Mouse (Mus musculus) heart, adult 18-20 months (tissue): ENCODE measurements around the gene Bcar3. TPM values are rescaled to one million over a fixed set of nuclear protein-coding genes. Genes with fewer than 3 reads are reported as not detected.
A peak's percentile ranks its signal among the peaks of the same experiment; 100 is the strongest.

Experiments used
- DNase-seq, 2 experiments: peaks; one replicate each; pipeline ENCODE4 v3.0.0; 2021 to 2022; ENCODE audit warnings: mixed read lengths in 1 of 2
- total RNA-seq, 2 experiments: library from RNA; stranded (reverse); gene quantifications; 2 replicates each; pipeline ENCODE4 v1.2.3; 2021

Bcar3 gene
- total RNA-seq, 2 experiments from 2014 or later = 7.0 to 9.5 TPM

DNA sequence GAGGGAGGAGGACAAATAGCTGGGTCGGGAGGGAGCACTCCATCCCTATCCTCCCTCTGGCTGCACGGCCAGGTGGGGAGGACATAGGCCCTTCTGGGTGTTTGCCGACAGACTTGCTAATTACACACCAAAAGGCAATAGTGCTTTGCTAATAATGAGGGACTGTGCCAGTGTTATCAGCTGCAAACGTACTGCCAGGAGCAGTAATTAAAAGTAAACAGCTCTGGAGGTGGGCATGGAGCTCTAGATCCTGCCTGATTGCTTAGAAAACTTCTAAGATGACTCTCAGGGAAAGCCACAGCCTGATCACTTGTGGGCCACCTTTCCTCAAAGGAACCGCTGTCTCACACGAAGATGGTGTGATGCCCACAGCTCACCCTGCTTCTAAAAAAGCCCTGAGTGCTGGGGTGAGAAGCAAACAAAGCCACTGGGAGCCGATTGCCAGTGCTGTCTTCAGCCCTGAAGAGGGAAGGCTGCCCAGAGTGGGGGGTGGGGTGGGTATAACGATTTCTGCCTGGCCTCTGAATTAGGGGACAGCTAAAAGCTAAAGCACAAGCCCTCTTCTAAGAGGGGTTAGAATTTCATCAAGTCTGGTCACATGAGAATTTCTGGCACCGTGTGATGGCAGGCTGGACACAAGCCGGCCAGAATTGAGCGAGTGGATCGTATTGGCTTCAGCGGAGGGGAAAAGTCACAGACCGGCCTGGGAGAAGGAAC, 189.3 kb downstream of the Bcar3 start:
- DNase-seq = peak; percentile 48 to 50

DNA sequence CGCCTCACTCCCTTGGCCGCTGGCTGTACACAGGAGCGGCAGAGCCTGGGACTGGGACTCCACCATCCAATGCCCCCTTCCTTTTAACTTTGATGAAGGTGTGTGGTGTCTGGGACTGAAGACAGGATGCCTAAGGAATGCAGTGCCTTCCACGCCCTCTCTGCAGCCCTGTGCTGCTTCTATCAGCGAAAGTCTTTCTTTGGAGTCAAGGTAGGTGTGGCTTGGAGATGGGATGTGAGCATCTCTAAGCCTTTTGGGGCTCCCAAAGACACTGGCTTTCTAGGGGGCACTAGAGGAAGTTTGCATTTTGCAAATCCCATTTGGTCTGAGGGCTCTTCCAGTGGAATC, 189.8 kb downstream of the Bcar3 start:
- DNase-seq = no peak

- no peak for DNase-seq
These were observed 190.4 kb downstream of the Bcar3 start for GRCm38 (mm10) chr3:122484301-122484700.

GRCm38 (mm10) chr3:122485699-122486098, 191.8 kb downstream of the Bcar3 start:
- no peak for DNase-seq

DNA sequence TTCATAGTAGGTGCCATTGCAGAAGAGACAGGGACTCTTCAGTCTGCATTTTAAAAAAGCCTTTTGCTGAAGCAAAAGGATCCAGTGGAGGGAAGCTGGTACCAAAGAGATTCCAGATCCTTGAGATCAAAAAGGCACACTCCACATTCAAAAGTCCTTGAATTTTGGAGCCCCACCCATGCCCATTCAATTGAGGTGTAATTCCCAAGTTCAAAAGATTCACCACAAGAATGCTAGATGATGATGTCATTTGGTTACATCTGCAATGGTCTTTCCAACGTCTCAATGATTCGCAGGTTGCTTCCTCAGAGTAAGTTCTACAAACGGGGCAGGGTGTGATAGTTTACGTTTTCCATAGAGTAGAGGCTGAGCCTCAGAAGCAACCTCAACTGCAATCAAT, 192.3 kb downstream of the Bcar3 start:
- no peak for DNase-seq

GRCm38 (mm10) chr3:122488051-122488754, 194.3 kb downstream of the Bcar3 start:
- no peak for DNase-seq

- DNase-seq = no peak
These were observed 196.6 kb downstream of the Bcar3 start for GRCm38 (mm10) chr3:122490574-122490973.

- DNase-seq = no peak
These were observed 198.1 kb downstream of the Bcar3 start for GRCm38 (mm10) chr3:122492006-122492405.

- no peak for DNase-seq
These were observed 199.1 kb downstream of the Bcar3 start for GRCm38 (mm10) chr3:122492872-122493615.

DNA sequence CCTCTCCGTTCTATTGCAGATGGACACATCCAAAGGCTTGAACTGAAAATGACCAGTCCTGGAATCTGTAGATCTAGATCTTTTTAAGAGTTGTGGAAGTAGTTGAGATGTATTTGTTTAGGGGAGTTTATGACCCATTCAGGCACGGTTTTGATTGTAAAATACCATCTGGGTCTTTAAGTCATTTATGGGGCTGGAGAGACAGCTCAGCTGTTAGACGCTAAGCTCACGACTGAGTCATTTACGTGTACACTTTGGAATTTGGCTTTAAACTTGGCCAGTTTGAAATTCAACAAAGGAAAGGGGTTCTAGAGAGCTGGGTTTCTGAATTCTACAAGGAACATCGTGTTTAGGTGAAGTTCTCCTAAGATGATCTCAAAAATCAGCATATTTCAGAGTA, 200.8 kb downstream of the Bcar3 start:
- no peak for DNase-seq

DNA sequence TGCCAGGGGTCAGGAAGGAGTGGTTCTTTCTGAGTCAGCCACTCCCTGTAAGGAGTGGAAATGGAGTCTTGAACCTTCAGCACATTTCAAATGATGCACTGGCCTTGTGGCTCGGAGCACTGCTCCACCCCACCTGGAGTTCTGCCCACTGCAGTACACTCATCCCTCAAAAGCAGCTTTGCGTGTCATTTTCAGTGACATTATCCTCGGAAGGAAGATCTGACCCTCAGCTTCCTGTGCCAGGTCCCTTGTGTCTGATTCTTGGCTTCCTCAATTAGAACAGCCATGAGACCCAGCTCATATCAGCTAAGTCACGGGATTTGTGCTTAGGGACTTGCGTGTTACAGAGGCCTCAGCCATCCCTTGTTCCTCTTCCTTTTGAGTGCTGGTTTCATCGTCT, 203.9 kb downstream of the Bcar3 start:
- DNase-seq = peak; percentile 34 to 67

GRCm38 (mm10) chr3:122498528-122498927, 204.6 kb downstream of the Bcar3 start:
- no peak for DNase-seq

GRCm38 (mm10) chr3:122499647-122500046, 205.7 kb downstream of the Bcar3 start:
- no peak for DNase-seq

DNA sequence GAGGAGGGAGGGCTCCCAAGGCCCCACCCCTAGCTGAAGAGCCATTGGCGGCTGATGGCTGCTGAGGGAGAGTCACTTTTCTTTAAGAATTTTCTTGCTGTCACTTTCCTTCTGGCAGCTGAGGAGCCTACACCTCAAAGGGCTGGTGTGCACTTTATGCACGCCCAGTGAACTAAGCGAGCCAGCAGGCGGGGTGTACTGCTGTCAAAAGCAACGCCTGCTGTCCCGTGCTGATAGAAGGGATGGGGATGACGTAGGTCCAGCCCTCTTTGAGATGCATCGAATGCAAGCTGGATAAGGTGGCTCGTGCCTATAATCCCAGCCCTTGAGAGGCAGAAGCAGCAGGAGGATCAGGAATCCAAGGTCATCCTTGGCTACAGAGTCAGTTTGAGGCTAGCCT, 207.0 kb downstream of the Bcar3 start:
- DNase-seq = no peak

DNA sequence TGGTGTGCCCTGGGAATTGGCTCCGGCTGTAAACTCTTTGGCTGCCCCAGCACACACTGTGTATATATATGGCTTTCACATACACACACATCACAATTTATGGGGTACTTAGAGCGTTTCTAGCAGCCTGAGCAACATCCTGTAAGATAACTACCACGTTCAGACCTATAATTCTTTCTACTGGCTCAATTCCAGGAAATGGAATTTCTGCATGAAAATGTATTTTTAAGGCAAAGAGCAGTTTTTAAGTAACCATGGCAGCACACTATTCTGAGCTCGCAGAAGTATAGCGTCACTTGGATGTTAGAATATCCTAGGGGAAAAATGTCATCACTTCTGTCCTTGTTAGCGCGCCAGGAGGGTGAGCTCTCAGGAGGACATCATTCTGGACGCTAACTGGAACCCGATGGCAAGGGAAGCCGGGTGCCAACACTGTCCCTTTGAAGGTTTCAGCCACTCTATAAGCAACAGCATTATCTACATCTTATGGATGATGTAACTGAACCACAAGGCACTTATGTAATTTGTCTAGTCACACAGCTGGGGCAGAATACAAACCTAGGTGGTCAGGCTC, 212.5 kb downstream of the Bcar3 start:
- no peak for DNase-seq

GRCm38 (mm10) chr3:122507826-122508225, 213.9 kb downstream of the Bcar3 start:
- no peak for DNase-seq

DNA sequence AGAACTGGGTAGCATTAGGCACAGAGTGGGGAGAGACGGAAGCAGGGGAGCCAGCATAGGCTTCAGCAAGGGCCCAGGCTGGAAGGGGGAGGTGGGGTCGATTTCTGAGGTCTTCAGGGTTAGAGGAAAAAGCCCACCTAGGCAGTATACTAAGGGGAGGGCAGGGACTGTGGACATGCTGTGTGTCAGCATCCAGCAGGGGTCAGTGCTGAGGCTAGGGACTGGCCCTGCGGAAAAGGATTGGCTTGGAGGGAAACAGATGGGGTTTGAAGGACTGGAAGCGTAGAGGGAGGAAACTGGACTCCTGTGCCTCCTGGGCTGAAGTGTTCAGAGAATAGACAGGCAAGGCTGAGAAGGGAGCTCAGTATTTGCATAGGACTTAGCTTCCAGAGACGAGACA, 215.1 kb downstream of the Bcar3 start:
- peak; percentile 71 to 81 for DNase-seq

DNA sequence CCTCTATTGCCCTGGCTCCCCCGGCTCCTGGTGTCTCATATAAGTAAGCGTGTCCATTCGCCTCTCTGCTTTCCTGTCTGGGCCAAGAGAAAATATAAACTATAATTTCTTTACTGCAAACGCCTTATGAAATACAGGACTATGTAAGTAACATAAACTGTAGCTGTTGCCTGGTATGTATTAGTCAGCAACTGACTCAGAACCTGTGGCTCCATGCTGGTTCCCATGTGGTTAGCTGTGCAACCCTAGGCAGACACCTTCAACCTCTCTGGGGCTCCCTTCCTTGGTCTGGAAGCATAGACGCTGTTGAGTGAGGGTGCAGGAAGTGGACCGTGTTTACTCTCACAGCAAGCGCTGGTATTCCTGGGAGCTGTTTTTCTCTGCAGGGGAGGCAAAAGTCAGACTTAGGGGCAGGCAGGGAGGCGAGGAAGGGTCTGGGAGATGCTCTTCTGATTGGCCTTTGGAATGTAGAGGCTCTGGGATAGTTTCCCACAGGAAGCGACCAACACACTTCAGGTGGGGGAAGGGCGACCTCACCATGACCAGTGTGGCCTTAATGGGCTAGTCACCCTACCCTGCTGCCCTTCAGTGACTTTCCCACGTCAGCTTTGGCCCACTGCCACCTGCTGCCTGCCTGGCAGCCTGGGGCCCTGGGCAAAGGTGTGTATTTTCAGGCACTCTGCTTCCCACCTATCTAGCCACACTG, 215.8 kb downstream of the Bcar3 start:
- DNase-seq = peak; percentile 53 to 63

DNA sequence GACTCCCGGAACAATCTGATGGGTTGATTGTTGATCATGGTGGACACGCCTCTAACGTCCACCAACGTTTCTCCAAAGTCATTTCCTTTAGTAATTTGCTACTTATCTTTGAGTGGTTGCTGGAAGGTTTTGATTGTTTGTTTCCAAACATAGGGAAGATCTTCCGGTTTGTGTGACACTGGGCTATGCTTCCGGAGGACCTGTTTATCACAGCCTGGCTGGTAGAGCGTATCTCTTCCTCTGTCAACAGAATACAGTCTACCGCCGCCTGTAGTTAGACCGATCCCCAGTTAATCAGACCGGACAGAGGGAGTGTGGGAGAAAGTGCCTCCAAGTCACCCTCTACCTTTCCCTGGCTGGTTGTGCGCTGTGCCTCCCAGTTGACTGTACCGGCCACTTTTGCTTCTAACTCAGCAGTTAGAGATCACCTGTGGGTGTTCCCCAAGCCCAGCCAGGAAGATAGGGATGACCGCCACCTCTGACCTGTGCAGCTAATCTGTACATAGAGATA, 216.4 kb downstream of the Bcar3 start:
- no peak for DNase-seq

DNA sequence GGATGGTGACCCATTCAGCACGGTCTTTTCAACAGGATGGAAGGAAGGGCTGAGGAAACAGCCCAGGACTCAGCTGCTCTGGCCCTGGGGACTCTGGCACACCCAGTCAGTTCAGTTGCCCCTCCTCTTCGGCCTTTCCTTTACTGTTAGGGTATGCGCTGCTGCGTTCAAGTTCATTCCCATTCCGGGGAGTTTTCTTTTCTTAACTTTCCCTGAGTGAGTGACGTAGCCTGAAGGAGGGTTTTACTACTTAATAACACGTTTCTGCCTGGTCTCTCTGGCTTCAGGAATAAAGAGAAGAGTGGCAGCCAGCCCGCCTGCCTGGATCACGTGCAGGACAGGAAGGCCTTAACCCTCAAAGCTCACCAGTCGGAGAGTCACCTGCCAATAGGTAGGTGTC, 217.0 kb downstream of the Bcar3 start:
- peak in 1 of 2 experiments; percentile 44 for DNase-seq

DNA sequence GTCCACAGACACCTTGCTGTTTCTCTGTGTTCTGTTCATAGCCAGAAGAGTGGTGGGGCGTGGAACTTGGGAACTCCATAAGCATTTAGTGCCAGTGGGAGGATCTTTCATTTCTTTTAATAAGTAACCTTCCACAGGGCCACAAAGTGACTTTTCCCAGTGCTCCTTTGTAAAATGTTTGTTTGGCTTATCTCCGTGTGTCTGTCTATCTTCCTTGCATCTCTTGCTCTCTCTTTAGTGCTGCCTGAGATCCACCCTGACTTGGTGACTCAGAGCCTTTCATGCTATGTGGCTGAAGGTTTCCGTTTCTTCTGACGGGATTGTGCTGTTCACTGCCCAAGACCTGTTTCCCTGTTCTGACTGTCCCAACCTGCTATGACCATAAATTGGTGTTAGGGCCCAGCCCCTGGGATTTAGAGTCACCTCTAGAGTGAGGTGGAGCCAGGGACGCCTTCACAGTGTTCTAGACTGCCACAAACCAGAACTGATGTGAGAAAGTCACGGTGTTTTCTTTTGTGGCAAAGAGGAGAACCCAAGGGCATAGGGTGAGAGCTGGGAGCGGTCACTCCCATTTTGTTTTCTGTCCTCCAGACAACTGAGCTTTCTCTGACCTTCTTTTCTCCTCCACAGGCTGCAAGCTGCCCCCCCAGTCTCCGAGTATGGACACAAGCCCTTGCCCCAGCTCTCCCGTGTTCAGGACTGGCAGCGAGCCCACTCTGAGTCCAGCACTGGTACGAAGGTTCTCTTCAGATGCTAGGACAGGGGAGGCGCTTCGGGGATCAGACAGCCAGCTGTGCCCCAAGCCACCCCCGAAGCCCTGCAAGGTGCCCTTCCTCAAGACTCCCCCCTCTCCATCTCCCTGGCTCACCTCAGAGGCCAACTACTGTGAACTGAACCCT, 218.0 kb downstream of the Bcar3 start:
- DNase-seq = no peak
